Mouse (Mus musculus): ENCODE results near the gene Pphln1. TPM values are rescaled to one million over a fixed set of nuclear protein-coding genes. Genes with fewer than 3 reads are reported as not detected.
A peak's percentile ranks its signal among the peaks of the same experiment; 100 is the strongest.

Pphln1 gene
- total RNA-seq, 2 experiments from 2014 or later = 40.2 to 42.7 TPM

GRCm38 (mm10) chr15:93486066-93486465 is 87.9 kb downstream of the Pphln1 start:
- DNase-seq (ENCODE audit: low spot score in 2 of 2) = no peak
- intact Hi-C loops (cut with DNase I) = no loop called here

- intact Hi-C loops (cut with DNase I) = no loop called here
- no peak for DNase-seq (ENCODE audit: low spot score in 2 of 2)
Measured at GRCm38 (mm10) chr15:93489597-93489996, 91.4 kb downstream of the Pphln1 start.

GRCm38 (mm10) chr15:93494700-93495099 is 96.5 kb downstream of the Pphln1 start:
- DNase-seq (ENCODE audit: low spot score in 2 of 2) = no peak
- intact Hi-C loops (cut with DNase I) = no loop called here

GRCm38 (mm10) chr15:93499866-93500265 is 101.7 kb downstream of the Pphln1 start:
- intact Hi-C loops (cut with DNase I) = no loop called here

GRCm38 (mm10) chr15:93502703-93503102 is 104.6 kb downstream of the Pphln1 start:
- no peak for DNase-seq (ENCODE audit: low spot score in 2 of 2)
- intact Hi-C loops (cut with DNase I) = no loop called here

More at GRCm38 (mm10) chr15:93499866-93500265, 101.7 kb downstream of the Pphln1 start:
- DNase-seq (ENCODE audit: low spot score in 2 of 2) = no peak

GRCm38 (mm10) chr15:93503201-93503745 is 105.1 kb downstream of the Pphln1 start:
- intact Hi-C loops (cut with DNase I) = no loop called here
- DNase-seq (ENCODE audit: low spot score in 2 of 2) = no peak

GRCm38 (mm10) chr15:93504808-93505207 is 106.7 kb downstream of the Pphln1 start:
- intact Hi-C loops (cut with DNase I) = no loop called here
- DNase-seq (ENCODE audit: low spot score in 2 of 2) = no peak

GRCm38 (mm10) chr15:93510690-93511336 is 112.7 kb downstream of the Pphln1 start:
- intact Hi-C loops (cut with DNase I) = no loop called here
- no peak for DNase-seq (ENCODE audit: low spot score in 2 of 2)

GRCm38 (mm10) chr15:93512437-93512836 is 114.3 kb downstream of the Pphln1 start:
- intact Hi-C loops (cut with DNase I) = no loop called here
- DNase-seq (ENCODE audit: low spot score in 2 of 2) = no peak

- DNase-seq (ENCODE audit: low spot score in 2 of 2) = no peak
- intact Hi-C loops (cut with DNase I) = no loop called here
Measured at GRCm38 (mm10) chr15:93513939-93514341, 115.8 kb downstream of the Pphln1 start.

GRCm38 (mm10) chr15:93515316-93515715 is 117.2 kb downstream of the Pphln1 start:
- intact Hi-C loops (cut with DNase I) = loop anchor here (5.0 kb wide), 1 partner anchor 697 kb away; no protein-coding TSS in a partner anchor
- no peak for DNase-seq (ENCODE audit: low spot score in 2 of 2)

GRCm38 (mm10) chr15:93517022-93517565 is 118.9 kb downstream of the Pphln1 start:
- intact Hi-C loops (cut with DNase I) = loop anchor here (5.0 kb wide), 1 partner anchor 695 kb away; no protein-coding TSS in a partner anchor
- no peak for DNase-seq (ENCODE audit: low spot score in 2 of 2)

GRCm38 (mm10) chr15:93518143-93518902 is 120.2 kb downstream of the Pphln1 start:
- intact Hi-C loops (cut with DNase I) = loop anchor here (2.0 to 5.0 kb wide), 2 partner anchors 56 to 694 kb away; no protein-coding TSS in a partner anchor

GRCm38 (mm10) chr15:93518941-93519835 is 121.0 kb downstream of the Pphln1 start:
- peak; percentile 79 to 86 for DNase-seq (ENCODE audit: low spot score in 2 of 2)
- intact Hi-C loops (cut with DNase I) = loop anchor here (2.0 to 5.0 kb wide), 2 partner anchors 56 to 693 kb away; no protein-coding TSS in a partner anchor

More at GRCm38 (mm10) chr15:93518143-93518902, 120.2 kb downstream of the Pphln1 start:
- no peak for DNase-seq (ENCODE audit: low spot score in 2 of 2)

GRCm38 (mm10) chr15:93519836-93520826 is 122.0 kb downstream of the Pphln1 start:
- intact Hi-C loops (cut with DNase I) = loop anchor here (2.0 to 5.0 kb wide), 2 partner anchors 55 to 692 kb away; no protein-coding TSS in a partner anchor
- no peak for DNase-seq (ENCODE audit: low spot score in 2 of 2)

GRCm38 (mm10) chr15:93521088-93521786 is 123.1 kb downstream of the Pphln1 start:
- intact Hi-C loops (cut with DNase I) = no loop called here
- no peak for DNase-seq (ENCODE audit: low spot score in 2 of 2)

- intact Hi-C loops (cut with DNase I) = no loop called here
- DNase-seq (ENCODE audit: low spot score in 2 of 2) = no peak
Measured at GRCm38 (mm10) chr15:93521787-93522180, 123.6 kb downstream of the Pphln1 start.
